Mouse (Mus musculus): ENCODE measurements around the gene Ms4a3. TPM values are rescaled to one million over a fixed set of nuclear protein-coding genes. Genes with fewer than 3 reads are reported as not detected.

The Ms4a3 gene
- polyA plus RNA-seq, 1 experiment from 2014 or later = not detected

GRCm38 (mm10) chr19:11635572-11635971 lies 5.1 kb downstream of the Ms4a3 start:
- Histone ChIP-seq H3K9ac (ENCODE audit: low read depth, low read length) (no peak overlapping the region), H3K4me1 (replicated peaks; ENCODE audit: insufficient read depth, low read length) (no peaks in the 10 kb centered on the region), H3K4me3 (replicated peaks; ENCODE audit: low read depth, low read length) (no peak overlapping the region), H3K9me3 (replicated peaks; ENCODE audit: low read length) (no peaks in the 10 kb centered on the region), H3K4me2 (ENCODE audit: low read length) (no peak overlapping the region), H3K36me3 (ENCODE audit: insufficient read depth, low read length) (no peaks in the 10 kb centered on the region), H3K27ac (no peak overlapping the region), H3K27me3 (ENCODE audit: insufficient read depth, low read length) (no peaks in the 10 kb centered on the region)
- DNase-seq (ENCODE audit: low spot score) (no peak), ATAC-seq (replicated peaks; ENCODE audit: low FRiP score, low read depth) (no peak)
- WGBS = 86% methylated on average over 5 of the region's 5 CpGs
- TF ChIP-seq CTCF (IDR thresholded peaks at IDR 0.05; ENCODE audit: low read depth) = no peak

- Histone ChIP-seq H3K9me3 (replicated peaks; ENCODE audit: low read length) (no peaks in the 10 kb centered on the region), H3K9ac (ENCODE audit: low read depth, low read length) (no peak overlapping the region), H3K4me3 (replicated peaks; ENCODE audit: low read depth, low read length) (no peak overlapping the region), H3K27ac (no peak overlapping the region), H3K36me3 (ENCODE audit: insufficient read depth, low read length) (no peaks in the 10 kb centered on the region), H3K27me3 (ENCODE audit: insufficient read depth, low read length) (no peaks in the 10 kb centered on the region), H3K4me2 (ENCODE audit: low read length) (no peak overlapping the region), H3K4me1 (replicated peaks; ENCODE audit: insufficient read depth, low read length) (no peaks in the 10 kb centered on the region)
- DNase-seq (ENCODE audit: low spot score) (no peak), ATAC-seq (replicated peaks; ENCODE audit: low FRiP score, low read depth) (no peak)
- WGBS = 68% methylated on average over 2 of the region's 2 CpGs
- no peak for TF ChIP-seq CTCF (IDR thresholded peaks at IDR 0.05; ENCODE audit: low read depth)
Measured at GRCm38 (mm10) chr19:11634330-11634729, 6.3 kb downstream of the Ms4a3 start.

GRCm38 (mm10) chr19:11633732-11634131 lies 6.9 kb downstream of the Ms4a3 start:
- Histone ChIP-seq H3K9ac (ENCODE audit: low read depth, low read length) (no peak overlapping the region), H3K4me1 (replicated peaks; ENCODE audit: insufficient read depth, low read length) (no peaks in the 10 kb centered on the region), H3K9me3 (replicated peaks; ENCODE audit: low read length) (no peaks in the 10 kb centered on the region), H3K36me3 (ENCODE audit: insufficient read depth, low read length) (no peaks in the 10 kb centered on the region), H3K4me2 (ENCODE audit: low read length) (no peak overlapping the region), H3K27ac (no peak overlapping the region), H3K4me3 (replicated peaks; ENCODE audit: low read depth, low read length) (no peak overlapping the region), H3K27me3 (ENCODE audit: insufficient read depth, low read length) (no peaks in the 10 kb centered on the region)
- TF ChIP-seq CTCF (IDR thresholded peaks at IDR 0.05; ENCODE audit: low read depth) = no peak
- DNase-seq (ENCODE audit: low spot score) (no peak), ATAC-seq (replicated peaks; ENCODE audit: low FRiP score, low read depth) (no peak)
- WGBS = 83% methylated on average over 1 of the region's 1 CpGs

GRCm38 (mm10) chr19:11625231-11625630 lies 15.4 kb downstream of the Ms4a3 start:
- WGBS = 37% methylated on average over 5 of the region's 5 CpGs
- no peaks in the 10 kb centered on the region for H3K9me3 ChIP-seq (replicated peaks; ENCODE audit: low read length)
- no peak for ATAC-seq (replicated peaks; ENCODE audit: low FRiP score, low read depth)

GRCm38 (mm10) chr19:11624800-11625199 lies 15.9 kb downstream of the Ms4a3 start:
- Histone ChIP-seq H3K27me3 (ENCODE audit: insufficient read depth, low read length) (no peaks in the 10 kb centered on the region), H3K36me3 (ENCODE audit: insufficient read depth, low read length) (no peaks in the 10 kb centered on the region), H3K9ac (ENCODE audit: low read depth, low read length) (no peak overlapping the region), H3K9me3 (replicated peaks; ENCODE audit: low read length) (no peaks in the 10 kb centered on the region), H3K4me2 (ENCODE audit: low read length) (no peak overlapping the region), H3K4me1 (replicated peaks; ENCODE audit: insufficient read depth, low read length) (no peaks in the 10 kb centered on the region), H3K27ac (no peak overlapping the region), H3K4me3 (replicated peaks; ENCODE audit: low read depth, low read length) (no peak overlapping the region)
- no peak for ATAC-seq (replicated peaks; ENCODE audit: low FRiP score, low read depth)
- DNase-seq (ENCODE audit: low spot score) = peak; percentile 32
- TF ChIP-seq CTCF (IDR thresholded peaks at IDR 0.05; ENCODE audit: low read depth) = no peak

More at GRCm38 (mm10) chr19:11625231-11625630, 15.4 kb downstream of the Ms4a3 start:
- TF ChIP-seq CTCF (IDR thresholded peaks at IDR 0.05; ENCODE audit: low read depth) = no peak
- no peak overlapping the region for H3K4me3 ChIP-seq (replicated peaks; ENCODE audit: low read depth, low read length)
- no peaks in the 10 kb centered on the region for H3K4me1 ChIP-seq (replicated peaks; ENCODE audit: insufficient read depth, low read length)
- no peaks in the 10 kb centered on the region for H3K27me3 ChIP-seq (ENCODE audit: insufficient read depth, low read length)
- DNase-seq (ENCODE audit: low spot score) = peak; percentile 60
- no peak overlapping the region for H3K27ac ChIP-seq
- no peak overlapping the region for H3K9ac ChIP-seq (ENCODE audit: low read depth, low read length)
- H3K4me2 ChIP-seq (ENCODE audit: low read length) = no peak overlapping the region
- H3K36me3 ChIP-seq (ENCODE audit: insufficient read depth, low read length) = no peaks in the 10 kb centered on the region

GRCm38 (mm10) chr19:11623551-11623950 lies 17.1 kb downstream of the Ms4a3 start, which contains the start of gene Ms4a2:
Gene Ms4a2 (minus strand): TSS chr19:11623719.
- H3K9me3 ChIP-seq (replicated peaks; ENCODE audit: low read length) = no peaks in the 10 kb centered on the region
- H3K4me2 ChIP-seq (ENCODE audit: low read length) = no peak within 1 kb of the TSS
- H3K9ac ChIP-seq (ENCODE audit: low read depth, low read length) = no peak within 1 kb of the TSS
- no peak for ATAC-seq (replicated peaks; ENCODE audit: low FRiP score, low read depth)
- no peaks in the 10 kb centered on the region for H3K36me3 ChIP-seq (ENCODE audit: insufficient read depth, low read length)
- H3K4me1 ChIP-seq (replicated peaks; ENCODE audit: insufficient read depth, low read length) = no peaks in the 10 kb centered on the region
- DNase-seq (ENCODE audit: low spot score) = peak; percentile 56
- no peak within 1 kb of the TSS for H3K4me3 ChIP-seq (replicated peaks; ENCODE audit: low read depth, low read length)
- no peak within 1 kb of the TSS for H3K27ac ChIP-seq
- H3K27me3 ChIP-seq (ENCODE audit: insufficient read depth, low read length) = no peaks in the 10 kb centered on the region
- TF ChIP-seq CTCF (IDR thresholded peaks at IDR 0.05; ENCODE audit: low read depth) = no peak
- WGBS = 48% methylated on average over 2 of the region's 2 CpGs

- H3K9me3 ChIP-seq (replicated peaks; ENCODE audit: low read length) = no peaks in the 10 kb centered on the region
- TF ChIP-seq CTCF (IDR thresholded peaks at IDR 0.05; ENCODE audit: low read depth) = no peak
- no peak for ATAC-seq (replicated peaks; ENCODE audit: low FRiP score, low read depth)
- H3K4me2 ChIP-seq (ENCODE audit: low read length) = no peak overlapping the region
- H3K4me3 ChIP-seq (replicated peaks; ENCODE audit: low read depth, low read length) = no peak overlapping the region
- H3K4me1 ChIP-seq (replicated peaks; ENCODE audit: insufficient read depth, low read length) = no peaks in the 10 kb centered on the region
- DNase-seq (ENCODE audit: low spot score) = no peak
- H3K9ac ChIP-seq (ENCODE audit: low read depth, low read length) = no peak overlapping the region
- H3K27ac ChIP-seq = no peak overlapping the region
- no peaks in the 10 kb centered on the region for H3K27me3 ChIP-seq (ENCODE audit: insufficient read depth, low read length)
- H3K36me3 ChIP-seq (ENCODE audit: insufficient read depth, low read length) = no peaks in the 10 kb centered on the region
Measured at GRCm38 (mm10) chr19:11617983-11618382, 22.7 kb downstream of the Ms4a3 start.

Measured in kidney, postnatal 0 days (tissue).